8 mouse cellular contexts compared by ENCODE assay signal in genomic region chr1:55406531-55407375, GRCm38 (mm10). TPM values are rescaled to one million over a fixed set of nuclear protein-coding genes. Genes with fewer than 3 reads are reported as not detected.
DNase-seq lines count a peak whose midpoint lies in the region; ATAC-seq and TF ChIP-seq lines count a peak whose summit lies in the region.

No protein-coding gene starts in this region.

- peak overlapping the region; percentile 87 for H3K4me3 ChIP-seq in E14TG2a.4 (replicated peaks; ENCODE audit: low read length)
- peak overlapping the region; percentile 70 for H3K4me3 ChIP-seq in heart, embryonic 15.5 days
- peak overlapping the region; percentile 87 for H3K4me3 ChIP-seq in kidney, postnatal 0 days (replicated peaks; ENCODE audit: low read depth, low read length)
- peak overlapping the region; percentile 60 for H3K4me3 ChIP-seq in lung, embryonic 14.5 days (ENCODE audit: low read depth, low read length)

- no peak for ATAC-seq in heart, embryonic 15.5 days (replicated peaks; ENCODE audit: insufficient number of reproducible peaks, insufficient read depth, low FRiP score, low read depth)
- no peak for ATAC-seq in kidney, postnatal 0 days (replicated peaks; ENCODE audit: low FRiP score, low read depth)
- peak; percentile 13; the same call in 1 of the 2 replicates for ATAC-seq in lung, embryonic 14.5 days (ENCODE audit: insufficient read depth)

- no peaks in the 10 kb centered on the region for H3K36me3 ChIP-seq in E14TG2a.4 (ENCODE audit: insufficient read depth, low read length)
- H3K36me3 ChIP-seq in heart, embryonic 15.5 days: no peaks in the 10 kb centered on the region
- H3K36me3 ChIP-seq in kidney, postnatal 0 days (ENCODE audit: insufficient read depth, low read length): no peaks in the 10 kb centered on the region
- no peaks in the 10 kb centered on the region for H3K36me3 ChIP-seq in lung, embryonic 14.5 days (ENCODE audit: insufficient read depth)

- H3K9ac ChIP-seq in heart, embryonic 15.5 days: peak overlapping the region; percentile 62
- H3K9ac ChIP-seq in kidney, postnatal 0 days (ENCODE audit: low read depth, low read length): peak overlapping the region; percentile 63
- H3K9ac ChIP-seq in lung, embryonic 14.5 days: peak overlapping the region; percentile 62

- DNase-seq in T-cell, adult 2 months (ENCODE audit: low spot score): peak; percentile 13
- DNase-seq in embryo, embryonic 11 days: peak; percentile 57
- peak; percentile 60 for DNase-seq in kidney, postnatal 0 days (ENCODE audit: low spot score)
- peak; percentile 71 for DNase-seq in lung, embryonic 14.5 days
- peak; percentile 56 for DNase-seq in retina, postnatal 1 day
- no peak for DNase-seq in natural killer cell, adult 2 months (ENCODE audit: low spot score in 2 of 2)

- 5% methylated on average over 35 of the region's 35 CpGs for WGBS in heart, embryonic 15.5 days
- WGBS in kidney, postnatal 0 days: 3% methylated on average over 35 of the region's 35 CpGs
- WGBS in lung, embryonic 14.5 days: 3% methylated on average over 35 of the region's 35 CpGs

- no peaks in the 10 kb centered on the region for H3K9me3 ChIP-seq in E14TG2a.4 (ENCODE audit: low read length)
- H3K9me3 ChIP-seq in heart, embryonic 15.5 days (replicated peaks): no peaks in the 10 kb centered on the region
- H3K9me3 ChIP-seq in kidney, postnatal 0 days (replicated peaks; ENCODE audit: low read length): no peaks in the 10 kb centered on the region
- H3K9me3 ChIP-seq in lung, embryonic 14.5 days (ENCODE audit: low read depth, low read length): no peaks in the 10 kb centered on the region

- peaks cover 13% of the 10 kb centered on the region for H3K4me1 ChIP-seq in E14TG2a.4 (replicated peaks; ENCODE audit: low read depth, low read length)
- H3K4me1 ChIP-seq in heart, embryonic 15.5 days (replicated peaks): peaks cover 18% of the 10 kb centered on the region
- peaks cover 10% of the 10 kb centered on the region; the same call in 1 of the 2 replicates for H3K4me1 ChIP-seq in kidney, postnatal 0 days (replicated peaks; ENCODE audit: insufficient read depth, low read length)
- no peaks in the 10 kb centered on the region for H3K4me1 ChIP-seq in lung, embryonic 14.5 days (ENCODE audit: insufficient read depth)

- H3K4me2 ChIP-seq in heart, embryonic 15.5 days: peak overlapping the region; percentile 99
- peak overlapping the region; percentile 98 for H3K4me2 ChIP-seq in kidney, postnatal 0 days (ENCODE audit: low read length)
- peak overlapping the region; percentile 100 for H3K4me2 ChIP-seq in lung, embryonic 14.5 days

- peaks cover 56% of the 10 kb centered on the region for H3K27me3 ChIP-seq in E14TG2a.4 (ENCODE audit: insufficient read depth, low read length)
- peaks cover 14% of the 10 kb centered on the region for H3K27me3 ChIP-seq in heart, embryonic 15.5 days
- H3K27me3 ChIP-seq in kidney, postnatal 0 days (ENCODE audit: insufficient read depth, low read length): no peaks in the 10 kb centered on the region
- peaks cover 3% of the 10 kb centered on the region; the same call in 1 of the 2 replicates for H3K27me3 ChIP-seq in lung, embryonic 14.5 days (ENCODE audit: insufficient read depth, low read length)

- no peak for TF ChIP-seq CTCF in E14TG2a.4 (conservative IDR thresholded peaks at IDR 0.05; ENCODE audit: low read length)
- no peak for TF ChIP-seq CTCF in kidney, postnatal 0 days (IDR thresholded peaks at IDR 0.05; ENCODE audit: low read depth)
- no peak for TF ChIP-seq CTCF in lung, embryonic 14.5 days (IDR thresholded peaks at IDR 0.05; ENCODE audit: low read depth)

- H3K27ac ChIP-seq in heart, embryonic 15.5 days: peak overlapping the region; percentile 54
- peak overlapping the region; percentile 75 for H3K27ac ChIP-seq in kidney, postnatal 0 days
- peak overlapping the region; percentile 63 for H3K27ac ChIP-seq in lung, embryonic 14.5 days (ENCODE audit: low read depth)

RNA-seq across cellular contexts. Expression of gene Plcl1, which starts 1.0 kb away (rescaled TPM):
- polyA plus RNA-seq in heart, embryonic 15.5 days (2015; fragmentation: Nextera tagmentation; extraction: Ambion mirVana): 0.91 and 1.0 TPM in 2 replicates
- 3.9 and 4.2 TPM in 2 replicates for polyA plus RNA-seq in kidney, postnatal 0 days (2015; fragmentation: Nextera tagmentation; extraction: Ambion mirVana)
- polyA plus RNA-seq in lung, embryonic 14.5 days (2014; fragmentation: Nextera tagmentation; extraction: Ambion mirVana): 1.9 and 2.1 TPM in 2 replicates

RNA-seq across cellular contexts. Expression of gene Boll, which starts 43.5 kb away (rescaled TPM):
- polyA plus RNA-seq in heart, embryonic 15.5 days (2015; fragmentation: Nextera tagmentation; extraction: Ambion mirVana): 0.13 TPM in 1 of 2 replicates, not detected in the other
- 0.72 and 1.7 TPM in 2 replicates for polyA plus RNA-seq in kidney, postnatal 0 days (2015; fragmentation: Nextera tagmentation; extraction: Ambion mirVana)
- polyA plus RNA-seq in lung, embryonic 14.5 days (2014; fragmentation: Nextera tagmentation; extraction: Ambion mirVana): 0.32 TPM in 1 of 2 replicates, not detected in the other

Comparison
In these comparisons a context has a peak if more than half of its experiments do, and no peak if none do; other contexts are left out.
1. DNase-seq: peak in T-cell, adult 2 months (single experiment), embryo, embryonic 11 days (single experiment), kidney, postnatal 0 days (single experiment), lung, embryonic 14.5 days (single experiment) and retina, postnatal 1 day (single experiment); none in natural killer cell, adult 2 months (0 of 2).
2. Peak in every context shown above with its lines, with median percentiles within 50 percentile points of each other: H3K4me3 ChIP-seq, H3K27ac ChIP-seq, H3K4me2 ChIP-seq and H3K9ac ChIP-seq.